Mouse (Mus musculus) liver, embryonic 14.5 days (tissue): ENCODE results near the gene B430305J03Rik. TPM values are rescaled to one million over a fixed set of nuclear protein-coding genes. Genes with fewer than 3 reads are reported as not detected.

Experiments
- ATAC-seq: fragments of 200-750 bp; cut with Nextera tagmentation; 2 replicates; pipeline ENCODE4 v1.8.0; 2017; ENCODE audit warnings: moderate number of reproducible peaks, mild to moderate bottlenecking, moderate library complexity; ENCODE audit not compliant: insufficient read depth
- DNase-seq, 3 experiments: peaks; one replicate each; pipeline ENCODE4 v3.0.0-alpha.2; 2012 to 2013; ENCODE audit warnings: low read depth in 3 of 3, low spot score in 3 of 3
- H3K27ac ChIP-seq: fragments of 300-500 bp; sonication (generic); 2 replicates; pipeline ENCODE4 v1.5.1; 2014; ENCODE audit warnings: moderate library complexity, mild to moderate bottlenecking, control low read depth, inconsistent platforms
- H3K27me3 ChIP-seq: fragments of 300-500 bp; sonication (generic); 2 replicates; pipeline ENCODE4 v1.6.1; 2014; ENCODE audit warnings: mild to moderate bottlenecking, low read length, moderate library complexity; ENCODE audit not compliant: control insufficient read depth, insufficient read depth
- H3K36me3 ChIP-seq: fragments of 300-500 bp; sonication (generic); replicated peaks from 2 replicates; pipeline ENCODE4 v1.6.1; 2014; ENCODE audit warnings: low read depth; ENCODE audit not compliant: control insufficient read depth, insufficient read depth
- H3K4me1 ChIP-seq, 2 experiments: fragments of 200-500 bp in 1 of 2; fragments of 300-500 bp in 1 of 2; sonication (generic) in 1 of 2; replicated peaks; 2 replicates each; pipeline ENCODE4 v1.6.1; 2012 to 2014; ENCODE audit warnings: antibody characterized with exemption in 1 of 2, inconsistent platforms in 1 of 2, low read length in 1 of 2; ENCODE audit not compliant: control insufficient read depth in 2 of 2, insufficient read depth in 2 of 2
- H3K4me2 ChIP-seq: fragments of 300-500 bp; sonication (generic); 2 replicates; pipeline ENCODE4 v1.6.1; 2014; ENCODE audit warnings: low read depth, mild to moderate bottlenecking, control low read depth, moderate library complexity
- H3K4me3 ChIP-seq, 2 experiments: fragments of 200-500 bp in 1 of 2; fragments of 300-500 bp in 1 of 2; sonication (generic) in 1 of 2; 2 replicates each; pipeline ENCODE4 v1.5.1; 2012 to 2014; ENCODE audit warnings: low read depth in 2 of 2, low read length in 2 of 2, mild to moderate bottlenecking in 2 of 2, control low read depth in 1 of 2, inconsistent platforms in 1 of 2, moderate library complexity in 1 of 2; ENCODE audit not compliant: insufficient read depth in 1 of 2
- H3K9ac ChIP-seq: fragments of 300-500 bp; sonication (generic); replicated peaks from 2 replicates; pipeline ENCODE4 v1.6.1; 2014; ENCODE audit warnings: mild to moderate bottlenecking, control low read depth, moderate library complexity
- H3K9me3 ChIP-seq: fragments of 300-500 bp; sonication (generic); 2 replicates; pipeline ENCODE4 v1.6.1; 2016; ENCODE audit warnings: low read length, mixed read lengths; ENCODE audit not compliant: control insufficient read depth
- CTCF ChIP-seq: IDR thresholded peaks from 2 replicates; pipeline ENCODE4 v1.5.1; 2016; ENCODE audit warnings: antibody characterized with exemption, low read depth, control low read depth
- EP300 ChIP-seq: IDR thresholded peaks from 2 replicates; pipeline ENCODE4 v1.6.1; 2016; ENCODE audit warnings: antibody characterized with exemption, low read depth
- WGBS: fragments of 180-500 bp; shearing (Covaris S2); extraction: QIAGEN DNeasy Blood & Tissue Kit; methylation state at CpG from one replicate; pipeline ENCODE4 v1.1.7; 2014; ENCODE audit not compliant: insufficient replicate concordance; 5-methylcytosine and 5-hydroxymethylcytosine counted together
- polyA plus RNA-seq, 2 experiments: library from polyadenylated mRNA; depleted of rRNA in 1 of 2; stranded (reverse) in 1 of 2; unstranded in 1 of 2; fragments of >200 nt; fragmentation: Nextera tagmentation in 1 of 2; extraction: Ambion mirVana in 1 of 2; gene quantifications; 2 replicates each; pipeline versions ENCODE4 v1.2.1 to v1.2.3; 2012 to 2014

The B430305J03Rik gene
- polyA plus RNA-seq, 2 experiments: 0.04 TPM; not detected in 1

- no peak overlapping the region for H3K4me2 ChIP-seq
Measured at GRCm38 (mm10) chr3:61315002-61315401, 50.7 kb downstream of the B430305J03Rik start.

More at GRCm38 (mm10) chr3:61315002-61315401, 50.7 kb downstream of the B430305J03Rik start:
- H3K27ac ChIP-seq: no peak overlapping the region
- no peak for ATAC-seq
- H3K36me3 ChIP-seq: no peaks in the 10 kb centered on the region
- H3K9me3 ChIP-seq: no peaks in the 10 kb centered on the region
- no peak overlapping the region for H3K9ac ChIP-seq
- DNase-seq: no peak
- H3K4me1 ChIP-seq: no peaks in the 10 kb centered on the region
- no peak for TF ChIP-seq EP300
- no peak for TF ChIP-seq CTCF
- no peaks in the 10 kb centered on the region for H3K27me3 ChIP-seq
- H3K4me3 ChIP-seq: no peak overlapping the region
- 46% methylated on average over 2 of the region's 2 CpGs for WGBS

Other genes starting within 250 kb of the B430305J03Rik start
- gene Rap2b, start 4.3 kb downstream of the B430305J03Rik start, polyA plus RNA-seq (2012; rRNA removed): 1.2 and 1.6 TPM in 2 replicates
- gene Rap2b, start 4.3 kb downstream of the B430305J03Rik start, polyA plus RNA-seq (2014; fragmentation: Nextera tagmentation; extraction: Ambion mirVana): 2.7 and 2.8 TPM in 2 replicates